Mouse (Mus musculus): ENCODE data around the gene Pcgf5. TPM values are rescaled to one million over a fixed set of nuclear protein-coding genes. Genes with fewer than 3 reads are reported as not detected.
A peak's percentile ranks its signal among the peaks of the same experiment; 100 is the strongest.

Gene Pcgf5
- 42.6 and 51.1 TPM in 2 replicates for polyA plus RNA-seq (2011; ENCODE audit: insufficient read depth, insufficient read length, low read depth, missing spikeins)

GRCm38 (mm10) chr19:36348161-36348800 lies at the start of gene Pcgf5:
TSS of gene Pcgf5 (plus strand) at chr19:36348309.
- H3K9ac ChIP-seq (ENCODE audit: low read depth, poor library complexity, severe bottlenecking) = peak within 1 kb of the TSS; percentile 96
- H3K27ac ChIP-seq (ENCODE audit: insufficient read depth, low read length) = no peak within 1 kb of the TSS
- H3K4me3 ChIP-seq (ENCODE audit: low read depth, low read length) = peak within 1 kb of the TSS; percentile 89
- TF ChIP-seq EP300 (IDR thresholded peaks at IDR 0.05; ENCODE audit: insufficient read depth, low read depth, low read length) (no peak), CTCF (IDR thresholded peaks at IDR 0.05; ENCODE audit: low read depth, low read length) (no peak), POLR2A (IDR thresholded peaks at IDR 0.05; ENCODE audit: insufficient read depth, low read length) (no peak)
- H3K9me3 ChIP-seq (replicated peaks; ENCODE audit: control insufficient read depth, insufficient read depth, low read length, poor library complexity, severe bottlenecking) = no peaks in the 10 kb centered on the region
- peaks cover 14% of the 10 kb centered on the region for H3K27me3 ChIP-seq (ENCODE audit: control insufficient read depth, insufficient read depth, low read length, poor library complexity, severe bottlenecking)
- H3K4me1 ChIP-seq (ENCODE audit: control insufficient read depth, insufficient read depth, low read length) = peaks cover 3% of the 10 kb centered on the region
- no peaks in the 10 kb centered on the region for H3K36me3 ChIP-seq (ENCODE audit: control insufficient read depth, insufficient read depth, low read length, poor library complexity, severe bottlenecking)

GRCm38 (mm10) chr19:36305542-36305941 lies 42.6 kb upstream of the Pcgf5 start:
- Histone ChIP-seq H3K27ac (ENCODE audit: insufficient read depth, low read length) (no peak overlapping the region), H3K4me3 (ENCODE audit: low read depth, low read length) (no peak overlapping the region), H3K4me1 (ENCODE audit: control insufficient read depth, insufficient read depth, low read length) (no peaks in the 10 kb centered on the region), H3K9me3 (replicated peaks; ENCODE audit: control insufficient read depth, insufficient read depth, low read length, poor library complexity, severe bottlenecking) (no peaks in the 10 kb centered on the region), H3K36me3 (ENCODE audit: control insufficient read depth, insufficient read depth, low read length, poor library complexity, severe bottlenecking) (no peaks in the 10 kb centered on the region), H3K9ac (ENCODE audit: low read depth, poor library complexity, severe bottlenecking) (no peak overlapping the region), H3K27me3 (ENCODE audit: control insufficient read depth, insufficient read depth, low read length, poor library complexity, severe bottlenecking) (no peaks in the 10 kb centered on the region)
- TF ChIP-seq POLR2A (IDR thresholded peaks at IDR 0.05; ENCODE audit: insufficient read depth, low read length) (no peak), CTCF (IDR thresholded peaks at IDR 0.05; ENCODE audit: low read depth, low read length) (no peak), EP300 (IDR thresholded peaks at IDR 0.05; ENCODE audit: insufficient read depth, low read depth, low read length) (no peak)

- H3K9ac ChIP-seq (ENCODE audit: low read depth, poor library complexity, severe bottlenecking) = no peak overlapping the region
- H3K4me3 ChIP-seq (ENCODE audit: low read depth, low read length) = no peak overlapping the region
- H3K27ac ChIP-seq (ENCODE audit: insufficient read depth, low read length) = no peak overlapping the region
- H3K9me3 ChIP-seq (replicated peaks; ENCODE audit: control insufficient read depth, insufficient read depth, low read length, poor library complexity, severe bottlenecking) = no peaks in the 10 kb centered on the region
- no peaks in the 10 kb centered on the region for H3K36me3 ChIP-seq (ENCODE audit: control insufficient read depth, insufficient read depth, low read length, poor library complexity, severe bottlenecking)
- H3K4me1 ChIP-seq (ENCODE audit: control insufficient read depth, insufficient read depth, low read length) = no peaks in the 10 kb centered on the region
- H3K27me3 ChIP-seq (ENCODE audit: control insufficient read depth, insufficient read depth, low read length, poor library complexity, severe bottlenecking) = no peaks in the 10 kb centered on the region
- no peak for TF ChIP-seq CTCF (IDR thresholded peaks at IDR 0.05; ENCODE audit: low read depth, low read length)
- no peak for TF ChIP-seq POLR2A (IDR thresholded peaks at IDR 0.05; ENCODE audit: insufficient read depth, low read length)
- no peak for TF ChIP-seq EP300 (IDR thresholded peaks at IDR 0.05; ENCODE audit: insufficient read depth, low read depth, low read length)
These were observed 34.1 kb upstream of the Pcgf5 start for GRCm38 (mm10) chr19:36314010-36314409.

GRCm38 (mm10) chr19:36319735-36320134 lies 28.4 kb upstream of the Pcgf5 start:
- Histone ChIP-seq H3K27me3 (ENCODE audit: control insufficient read depth, insufficient read depth, low read length, poor library complexity, severe bottlenecking) (peaks cover 2% of the 10 kb centered on the region; the same call in 1 of the 2 replicates), H3K4me3 (ENCODE audit: low read depth, low read length) (no peak overlapping the region), H3K9ac (ENCODE audit: low read depth, poor library complexity, severe bottlenecking) (no peak overlapping the region), H3K4me1 (ENCODE audit: control insufficient read depth, insufficient read depth, low read length) (no peaks in the 10 kb centered on the region), H3K9me3 (replicated peaks; ENCODE audit: control insufficient read depth, insufficient read depth, low read length, poor library complexity, severe bottlenecking) (no peaks in the 10 kb centered on the region), H3K27ac (ENCODE audit: insufficient read depth, low read length) (no peak overlapping the region), H3K36me3 (ENCODE audit: control insufficient read depth, insufficient read depth, low read length, poor library complexity, severe bottlenecking) (no peaks in the 10 kb centered on the region)
- TF ChIP-seq POLR2A (IDR thresholded peaks at IDR 0.05; ENCODE audit: insufficient read depth, low read length) = no peak
- TF ChIP-seq EP300 (IDR thresholded peaks at IDR 0.05; ENCODE audit: insufficient read depth, low read depth, low read length) = no peak

- Histone ChIP-seq H3K9ac (ENCODE audit: low read depth, poor library complexity, severe bottlenecking) (no peak overlapping the region), H3K27ac (ENCODE audit: insufficient read depth, low read length) (no peak overlapping the region), H3K27me3 (ENCODE audit: control insufficient read depth, insufficient read depth, low read length, poor library complexity, severe bottlenecking) (peaks cover 2% of the 10 kb centered on the region; the same call in 1 of the 2 replicates), H3K9me3 (replicated peaks; ENCODE audit: control insufficient read depth, insufficient read depth, low read length, poor library complexity, severe bottlenecking) (no peaks in the 10 kb centered on the region; the same call in 1 of the 2 replicates), H3K36me3 (ENCODE audit: control insufficient read depth, insufficient read depth, low read length, poor library complexity, severe bottlenecking) (no peaks in the 10 kb centered on the region), H3K4me1 (ENCODE audit: control insufficient read depth, insufficient read depth, low read length) (no peaks in the 10 kb centered on the region), H3K4me3 (ENCODE audit: low read depth, low read length) (no peak overlapping the region)
- TF ChIP-seq CTCF (IDR thresholded peaks at IDR 0.05; ENCODE audit: low read depth, low read length) = no peak
- TF ChIP-seq POLR2A (IDR thresholded peaks at IDR 0.05; ENCODE audit: insufficient read depth, low read length) = no peak
- no peak for TF ChIP-seq EP300 (IDR thresholded peaks at IDR 0.05; ENCODE audit: insufficient read depth, low read depth, low read length)
These were observed 27.0 kb upstream of the Pcgf5 start for GRCm38 (mm10) chr19:36321066-36321465.

- Histone ChIP-seq H3K27me3 (ENCODE audit: control insufficient read depth, insufficient read depth, low read length, poor library complexity, severe bottlenecking) (peaks cover 2% of the 10 kb centered on the region; the same call in 1 of the 2 replicates), H3K9me3 (replicated peaks; ENCODE audit: control insufficient read depth, insufficient read depth, low read length, poor library complexity, severe bottlenecking) (no peaks in the 10 kb centered on the region; the same call in 1 of the 2 replicates), H3K4me3 (ENCODE audit: low read depth, low read length) (no peak overlapping the region), H3K9ac (ENCODE audit: low read depth, poor library complexity, severe bottlenecking) (no peak overlapping the region), H3K36me3 (ENCODE audit: control insufficient read depth, insufficient read depth, low read length, poor library complexity, severe bottlenecking) (no peaks in the 10 kb centered on the region), H3K4me1 (ENCODE audit: control insufficient read depth, insufficient read depth, low read length) (no peaks in the 10 kb centered on the region), H3K27ac (ENCODE audit: insufficient read depth, low read length) (no peak overlapping the region)
- no peak for TF ChIP-seq POLR2A (IDR thresholded peaks at IDR 0.05; ENCODE audit: insufficient read depth, low read length)
- TF ChIP-seq EP300 (IDR thresholded peaks at IDR 0.05; ENCODE audit: insufficient read depth, low read depth, low read length) = no peak
- no peak for TF ChIP-seq CTCF (IDR thresholded peaks at IDR 0.05; ENCODE audit: low read depth, low read length)
These were observed 24.8 kb upstream of the Pcgf5 start for GRCm38 (mm10) chr19:36323326-36323725.
